Mouse (Mus musculus): Measurements from ENCODE around the gene Gal3st1.
A peak's percentile ranks its signal among the peaks of the same experiment; 100 is the strongest.
"Not testable (repeated sequence)": the region's sequence is repeated elsewhere in the genome, so short reads cannot be mapped to it uniquely, and the experiment has no call there.

The Gal3st1 gene

GRCm38 (mm10) chr11:3982275-3983209 is 894 bp upstream of the Gal3st1 start:
- no peak for DNase-seq (ENCODE audit: low spot score)

- DNase-seq (ENCODE audit: low spot score), result no peak
These were observed 668 bp downstream of the Gal3st1 start for GRCm38 (mm10) chr11:3983863-3984745.

GRCm38 (mm10) chr11:3989748-3990147 is 6.3 kb downstream of the Gal3st1 start:
- no peak for DNase-seq (ENCODE audit: low spot score)

- no peak for DNase-seq (ENCODE audit: low spot score)
These were observed 9.7 kb downstream of the Gal3st1 start for GRCm38 (mm10) chr11:3993132-3993531.

GRCm38 (mm10) chr11:3993914-3994313 is 10.5 kb downstream of the Gal3st1 start:
- DNase-seq (ENCODE audit: low spot score), result no peak

DNA sequence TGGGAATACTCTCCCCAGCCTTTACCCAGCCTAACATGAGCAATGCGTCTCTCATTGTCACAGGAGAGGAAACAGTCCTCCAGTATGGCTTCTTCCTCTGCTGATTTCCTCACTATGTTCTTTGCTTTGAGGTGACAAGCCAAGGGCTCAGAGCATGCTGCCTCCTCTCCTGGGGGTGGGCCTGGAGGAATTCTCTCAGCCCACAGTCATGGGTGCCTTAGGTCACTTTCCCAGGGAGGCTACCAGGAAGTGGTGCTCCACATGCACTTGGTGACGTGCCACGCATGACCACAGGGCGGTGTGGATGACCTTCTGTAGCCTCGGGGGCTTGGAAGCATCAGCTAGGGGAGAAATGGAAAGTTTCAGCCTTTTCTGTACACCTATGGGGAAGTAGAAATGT is 12.1 kb downstream of the Gal3st1 start:
- no peak for DNase-seq (ENCODE audit: low spot score)

- DNase-seq (ENCODE audit: low spot score), result no peak
These were observed 13.4 kb downstream of the Gal3st1 start for GRCm38 (mm10) chr11:3996840-3997239.

DNA sequence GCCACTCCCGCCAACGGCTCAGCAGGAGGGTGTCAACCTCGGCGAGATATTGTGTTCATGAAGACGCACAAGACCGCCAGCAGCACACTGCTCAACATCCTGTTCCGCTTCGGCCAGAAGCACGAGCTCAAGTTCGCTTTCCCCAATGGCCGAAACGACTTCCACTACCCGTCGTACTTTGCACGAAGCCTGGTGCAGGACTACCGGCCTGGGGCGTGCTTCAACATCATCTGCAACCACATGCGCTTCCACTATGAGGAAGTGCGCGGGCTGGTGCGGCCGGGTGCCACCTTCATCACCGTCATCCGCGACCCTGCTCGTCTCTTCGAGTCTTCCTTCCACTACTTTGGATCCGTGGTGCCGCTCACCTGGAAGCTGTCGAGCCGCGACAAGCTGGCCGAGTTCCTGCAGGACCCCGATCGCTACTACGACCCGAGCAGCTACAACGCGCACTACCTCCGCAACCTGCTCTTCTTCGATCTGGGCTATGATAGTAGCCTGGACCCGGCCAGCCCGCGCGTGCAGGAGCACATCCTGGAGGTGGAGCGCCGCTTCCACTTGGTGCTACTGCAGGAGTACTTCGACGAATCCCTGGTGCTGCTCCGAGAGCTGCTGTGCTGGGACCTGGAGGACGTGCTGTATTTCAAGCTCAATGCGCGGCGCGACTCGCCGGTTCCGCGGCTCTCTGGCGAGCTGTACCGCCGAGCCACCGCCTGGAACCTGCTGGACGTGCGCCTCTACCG is 14.7 kb downstream of the Gal3st1 start:
- no peak for DNase-seq (ENCODE audit: low spot score)

- DNase-seq (ENCODE audit: low spot score), result no peak
These were observed 16.1 kb downstream of the Gal3st1 start for GRCm38 (mm10) chr11:3999547-3999946.

DNA sequence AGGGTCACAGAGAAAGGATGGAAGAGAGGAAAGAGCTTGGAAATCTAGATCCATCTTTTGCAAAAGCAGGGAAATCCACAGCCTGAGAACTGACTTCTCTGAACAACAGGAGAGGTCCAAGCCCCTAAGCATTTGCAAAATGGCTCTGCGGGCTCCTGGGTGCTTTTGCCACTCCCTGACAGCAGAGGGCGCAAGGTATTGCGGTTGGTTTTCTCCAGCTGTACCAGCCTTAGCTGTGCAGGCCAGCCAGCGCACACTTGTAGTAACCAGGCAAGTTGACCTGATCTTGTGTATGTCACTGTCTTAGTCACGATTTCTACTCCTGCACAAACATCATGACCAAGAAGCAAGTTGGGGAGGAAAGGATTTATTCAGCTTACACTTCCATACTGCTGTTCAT is 18.2 kb downstream of the Gal3st1 start:
- peak; percentile 56 for DNase-seq (ENCODE audit: low spot score)

- DNase-seq (ENCODE audit: low spot score), result no peak
These were observed 21.9 kb downstream of the Gal3st1 start for GRCm38 (mm10) chr11:4005220-4005805.

GRCm38 (mm10) chr11:4006462-4006861 is 23.0 kb downstream of the Gal3st1 start:
- DNase-seq (ENCODE audit: low spot score), result no peak

DNA sequence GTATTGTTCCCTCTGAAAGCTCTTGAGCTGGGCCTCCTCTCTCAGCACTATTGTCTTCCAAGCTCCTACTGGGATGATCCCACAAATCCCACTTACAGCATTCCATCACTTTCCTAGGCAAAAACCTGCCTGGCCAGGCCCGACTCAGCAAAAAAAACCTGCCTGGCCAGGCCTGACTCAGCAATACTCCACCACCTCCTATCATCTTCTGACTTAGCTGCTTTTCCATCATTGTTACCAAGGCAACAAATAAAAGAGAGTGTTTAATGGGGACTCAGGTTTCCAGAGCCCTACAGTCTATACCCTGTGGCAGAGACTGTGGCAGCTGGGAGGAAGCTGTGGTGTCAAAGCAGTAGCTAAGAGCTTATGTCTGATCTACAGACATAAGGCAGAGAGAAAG is 29.2 kb downstream of the Gal3st1 start:
- DNase-seq (ENCODE audit: low spot score), result no peak

DNA sequence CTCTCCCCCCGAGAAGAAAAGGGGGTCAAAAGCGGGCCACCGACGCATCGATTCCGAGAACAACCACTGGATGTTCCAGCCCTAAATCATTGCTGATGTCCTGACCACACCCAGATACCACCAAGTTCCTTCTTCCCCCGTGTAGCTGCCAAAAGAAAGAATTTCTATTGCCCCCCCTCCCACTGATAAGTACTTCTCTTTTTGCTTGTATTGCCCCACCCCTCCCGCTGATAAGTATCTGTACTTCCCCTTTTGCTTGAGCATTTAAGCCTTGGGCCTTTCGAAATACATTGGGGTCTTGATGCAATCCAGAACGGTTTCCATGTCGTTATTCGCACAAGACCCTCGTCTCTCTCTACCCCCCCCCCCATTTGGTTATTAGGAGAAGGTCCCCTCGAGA is 32.4 kb downstream of the Gal3st1 start:
- DNase-seq (ENCODE audit: low spot score), result not testable (repeated sequence)

- DNase-seq (ENCODE audit: low spot score), result not testable (repeated sequence)
These were observed 38.7 kb downstream of the Gal3st1 start for GRCm38 (mm10) chr11:4022111-4022510.

- no peak for DNase-seq (ENCODE audit: low spot score)
These were observed 39.9 kb downstream of the Gal3st1 start for GRCm38 (mm10) chr11:4023321-4023720.

- no peak for DNase-seq (ENCODE audit: low spot score)
These were observed 43.6 kb downstream of the Gal3st1 start for GRCm38 (mm10) chr11:4027066-4027465.

DNA sequence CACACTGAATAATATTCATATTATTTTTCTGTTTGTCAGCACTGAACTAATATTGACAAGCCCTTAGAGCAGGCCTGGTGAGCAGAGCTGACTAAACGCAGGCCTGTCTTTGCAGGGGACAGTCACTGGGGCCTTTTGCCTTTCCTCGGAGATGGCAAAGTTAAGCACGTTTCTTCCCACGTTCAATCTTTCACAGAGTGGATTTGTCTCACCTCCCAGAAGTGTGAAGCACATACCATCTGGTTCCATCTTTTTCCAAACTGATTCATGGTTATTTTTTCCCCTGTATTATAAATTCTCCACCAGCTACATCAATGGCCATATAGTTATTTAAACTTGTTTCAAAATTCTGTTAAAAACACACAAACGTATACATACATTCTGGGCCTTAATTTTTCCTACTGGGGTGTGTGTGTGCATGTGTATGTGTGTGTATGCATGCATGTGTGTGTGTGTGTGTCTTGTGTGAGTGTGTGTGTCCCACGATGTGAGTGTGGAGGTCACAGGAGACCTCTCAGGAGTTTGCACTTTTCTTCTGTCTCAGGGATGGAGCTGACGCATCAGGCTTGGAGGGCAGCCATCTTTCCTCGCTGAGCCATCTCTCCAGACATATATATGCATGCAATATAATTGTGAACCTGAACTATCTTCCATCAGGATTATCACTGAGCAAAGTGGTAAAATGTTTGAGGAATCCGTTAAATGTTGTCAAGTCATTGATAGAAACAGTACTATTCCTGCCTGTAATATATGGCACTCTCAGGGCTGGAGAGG is 44.3 kb downstream of the Gal3st1 start:
- DNase-seq (ENCODE audit: low spot score), result no peak

DNA sequence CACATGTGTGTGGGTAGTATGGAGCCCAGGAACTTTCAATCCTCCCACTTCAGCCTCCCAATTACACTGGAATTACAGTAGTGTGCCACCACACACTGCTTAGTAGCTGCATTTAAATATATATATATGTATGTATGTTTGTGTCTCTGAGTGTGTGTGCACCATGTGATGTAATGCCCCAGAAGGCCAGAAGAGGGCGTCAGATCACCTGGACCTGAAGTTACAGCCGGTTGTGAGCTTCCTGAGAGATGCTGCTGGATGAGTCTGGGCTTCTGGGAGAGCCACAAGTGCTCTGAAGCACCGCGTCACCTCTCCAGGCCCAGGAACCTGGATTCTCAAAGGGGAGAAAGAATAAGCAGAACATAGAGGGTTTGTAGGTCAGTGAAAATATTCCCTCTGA is 45.9 kb downstream of the Gal3st1 start:
- DNase-seq (ENCODE audit: low spot score), result no peak

GRCm38 (mm10) chr11:4031126-4031941 is 47.9 kb downstream of the Gal3st1 start, which contains the start of gene Sec14l4:
Sec14l4 (plus strand) TSS chr11:4031462.
- no peak for DNase-seq (ENCODE audit: low spot score)
